Mouse (Mus musculus): ENCODE measurements around the gene Paqr7. TPM values are rescaled to one million over a fixed set of nuclear protein-coding genes. Genes with fewer than 3 reads are reported as not detected.

Paqr7 gene
- total and polyA plus RNA-seq, 3 experiments = 0.43 to 2.7 (median 0.89) TPM

DNA sequence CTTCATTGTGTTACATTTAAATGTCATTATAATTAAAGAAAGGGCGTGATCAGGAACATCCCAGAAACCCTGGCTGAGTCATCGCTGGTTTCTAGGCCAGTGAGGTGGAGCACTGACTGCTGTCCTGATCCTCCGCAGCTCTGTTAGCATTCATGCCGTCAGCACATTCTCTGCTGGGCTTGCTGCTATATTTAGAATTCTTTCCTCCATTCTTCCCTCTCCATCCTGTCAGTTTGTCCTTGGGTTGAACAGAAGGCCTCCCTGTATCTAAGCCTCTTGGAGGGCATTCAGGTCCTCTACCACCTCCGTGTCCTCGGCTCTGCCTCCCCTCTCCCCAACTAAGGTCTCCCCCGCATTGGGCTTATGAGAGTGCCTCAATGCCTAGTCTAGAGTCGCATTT is 20.5 kb downstream of the Paqr7 start:
- in situ Hi-C loops (cut with MboI; ENCODE audit: low pct_ligation_motif_present, low pct_unique_long_range_greater_than_20kb, low sequenced_read_pairs) (no loop called here), dilution Hi-C loops (cut with MboI; ENCODE audit: extremely low pct_ligation_motif_present, extremely low pct_unique_long_range_greater_than_20kb, low sequenced_read_pairs) (no loop called here)
- Histone ChIP-seq H3K79me2 (replicated peaks; ENCODE audit: control insufficient read depth, extremely low read depth, insufficient read depth, poor library complexity, severe bottlenecking) (peaks cover 35% of the 10 kb centered on the region), H3K4me3 (replicated peaks in 1 of 3; ENCODE audit: low read depth in 2 of 3, low read length in 2 of 3, poor library complexity in 1 of 3) (no peak overlapping the region), H3K4me2 (ENCODE audit: insufficient read depth, low read depth, poor library complexity, severe bottlenecking) (no peak overlapping the region), H3K36me3 (replicated peaks in 1 of 2; ENCODE audit: control insufficient read depth in 1 of 2, insufficient read depth in 1 of 2, low read length in 1 of 2) (peaks cover 4 to 49% of the 10 kb centered on the region in 2 experiments), H3K27me3 (replicated peaks) (no peaks in the 10 kb centered on the region), H3K27ac (ENCODE audit: insufficient read depth, low read depth) (no peak overlapping the region), H3K9ac (ENCODE audit: insufficient read depth, low read depth) (no peak overlapping the region), H3K4me1 (ENCODE audit: control insufficient read depth in 1 of 2, insufficient read depth in 2 of 2) (peaks cover 4 to 22% of the 10 kb centered on the region in 2 experiments; a peak in 3 of 4 replicates), H3K9me3 (replicated peaks; ENCODE audit: low read length) (no peaks in the 10 kb centered on the region)
- DNase-seq (ENCODE audit: extremely low read depth) = no peak
- no peak for TF ChIP-seq ELF1 (IDR thresholded peaks at IDR 0.05; ENCODE audit: low read depth, low read length)
- TF ChIP-seq ZMIZ1 (IDR thresholded peaks at IDR 0.05; ENCODE audit: low read depth, low read length) = no peak
- no peak for TF ChIP-seq PAX5 (IDR thresholded peaks at IDR 0.05; ENCODE audit: low read length)
- no peak for TF ChIP-seq NELFE (IDR thresholded peaks at IDR 0.05; ENCODE audit: low read depth, low read length)
- no peak for TF ChIP-seq ZNF384 (IDR thresholded peaks at IDR 0.05; ENCODE audit: low read depth, low read length)
- TF ChIP-seq ZC3H11A (IDR thresholded peaks at IDR 0.05; ENCODE audit: low read depth, low read length) = no peak
- TF ChIP-seq CHD2 (IDR thresholded peaks at IDR 0.05; ENCODE audit: low read length) = no peak
- TF ChIP-seq POLR2A (IDR thresholded peaks at IDR 0.05; ENCODE audit: low read depth, low read length) = no peak
- no peak for TF ChIP-seq EP300 (IDR thresholded peaks at IDR 0.05; ENCODE audit: low read length)
- no peak for TF ChIP-seq MAFK (IDR thresholded peaks at IDR 0.05; ENCODE audit: insufficient replicate concordance, low read length)
- no peak for TF ChIP-seq TCF12 (IDR thresholded peaks at IDR 0.05; ENCODE audit: low read depth, low read length)
- no peak for TF ChIP-seq POLR2AphosphoS2 (IDR thresholded peaks at IDR 0.05; ENCODE audit: low read depth, low read length)
- no peak for TF ChIP-seq CHD1 (IDR thresholded peaks at IDR 0.05; ENCODE audit: low read depth, low read length)
- no peak for TF ChIP-seq MAZ (IDR thresholded peaks at IDR 0.05; ENCODE audit: low read depth, low read length)
- no peak for TF ChIP-seq MAX (IDR thresholded peaks at IDR 0.05; ENCODE audit: low read length)
- no peak for TF ChIP-seq E2F4 (IDR thresholded peaks at IDR 0.05; ENCODE audit: insufficient replicate concordance, low read depth, low read length)
- TF ChIP-seq GABPA (IDR thresholded peaks at IDR 0.05; ENCODE audit: insufficient replicate concordance, low read depth, low read length) = no peak
- TF ChIP-seq RAD21 (IDR thresholded peaks at IDR 0.05; ENCODE audit: low read depth, low read length) = no peak
- no peak for TF ChIP-seq JUND (conservative IDR thresholded peaks at IDR 0.05; ENCODE audit: low read depth, low read length)

DNA sequence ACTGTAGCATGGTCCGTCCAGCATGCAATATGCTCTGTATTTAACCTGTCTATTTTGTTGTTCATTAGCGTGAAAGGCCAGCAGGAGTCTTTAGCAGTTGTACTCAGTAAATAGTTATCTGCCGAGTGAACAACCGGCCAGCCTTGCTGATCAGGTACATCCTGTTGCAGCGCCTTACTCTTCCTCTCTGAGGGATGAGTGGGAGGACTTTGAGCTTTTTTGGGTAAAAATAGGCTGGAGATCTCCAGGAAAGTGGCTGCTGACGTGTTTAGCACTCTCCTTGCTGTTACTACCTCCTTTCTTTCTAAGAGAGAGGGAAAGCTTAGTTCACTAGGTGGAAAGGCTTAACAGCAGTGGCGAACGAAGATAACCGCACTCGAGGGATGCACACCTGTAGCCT is 21.2 kb downstream of the Paqr7 start:
- Histone ChIP-seq H3K4me3 (replicated peaks in 1 of 3; ENCODE audit: low read depth in 2 of 3, low read length in 2 of 3, poor library complexity in 1 of 3) (no peak overlapping the region), H3K36me3 (replicated peaks in 1 of 2; ENCODE audit: control insufficient read depth in 1 of 2, insufficient read depth in 1 of 2, low read length in 1 of 2) (peaks cover 7 to 55% of the 10 kb centered on the region in 2 experiments), H3K27ac (ENCODE audit: insufficient read depth, low read depth) (no peak overlapping the region), H3K9ac (ENCODE audit: insufficient read depth, low read depth) (no peak overlapping the region), H3K9me3 (replicated peaks; ENCODE audit: low read length) (no peaks in the 10 kb centered on the region), H3K27me3 (replicated peaks) (no peaks in the 10 kb centered on the region), H3K4me2 (ENCODE audit: insufficient read depth, low read depth, poor library complexity, severe bottlenecking) (no peak overlapping the region), H3K4me1 (ENCODE audit: control insufficient read depth in 1 of 2, insufficient read depth in 2 of 2) (peaks cover 4 to 22% of the 10 kb centered on the region in 2 experiments; a peak in 3 of 4 replicates), H3K79me2 (replicated peaks; ENCODE audit: control insufficient read depth, extremely low read depth, insufficient read depth, poor library complexity, severe bottlenecking) (peaks cover 33% of the 10 kb centered on the region)
- in situ Hi-C loops (cut with MboI; ENCODE audit: low pct_ligation_motif_present, low pct_unique_long_range_greater_than_20kb, low sequenced_read_pairs) = no loop called here
- TF ChIP-seq JUND (conservative IDR thresholded peaks at IDR 0.05; ENCODE audit: low read depth, low read length) = no peak
- TF ChIP-seq MYC (IDR thresholded peaks at IDR 0.05; ENCODE audit: low read depth, low read length) = no peak
- no peak for TF ChIP-seq CTCF (conservative IDR thresholded peaks at IDR 0.05 in 1 of 2, IDR thresholded peaks at IDR 0.05 in 1 of 2; ENCODE audit: low read depth in 2 of 2, low read length in 2 of 2)
- TF ChIP-seq CHD2 (IDR thresholded peaks at IDR 0.05; ENCODE audit: low read length) = no peak
- no peak for DNase-seq (ENCODE audit: extremely low read depth)
- dilution Hi-C loops (cut with MboI; ENCODE audit: extremely low pct_ligation_motif_present, extremely low pct_unique_long_range_greater_than_20kb, low sequenced_read_pairs) = no loop called here
